Mouse (Mus musculus) cerebellum, adult 9-10 months (tissue): ENCODE results near the gene Nr1h4.

Experiments
- DNase-seq: peaks from one replicate; pipeline ENCODE4 v3.0.0; 2022

Nr1h4 gene

GRCm38 (mm10) chr10:89470596-89471353 lies 62.6 kb downstream of the Nr1h4 start:
- no peak for DNase-seq

- DNase-seq: no peak
These were observed 68.5 kb downstream of the Nr1h4 start for GRCm38 (mm10) chr10:89464760-89465405.

- DNase-seq: no peak
These were observed 70.5 kb downstream of the Nr1h4 start for GRCm38 (mm10) chr10:89462890-89463289.

- DNase-seq: peak; percentile 76
These were observed 71.4 kb downstream of the Nr1h4 start for GRCm38 (mm10) chr10:89461856-89462507.

- no peak for DNase-seq
These were observed 72.4 kb downstream of the Nr1h4 start for GRCm38 (mm10) chr10:89460972-89461371.

GRCm38 (mm10) chr10:89458770-89459169 lies 74.6 kb downstream of the Nr1h4 start:
- DNase-seq: no peak

GRCm38 (mm10) chr10:89453794-89454193 lies 79.6 kb downstream of the Nr1h4 start:
- DNase-seq: no peak

- DNase-seq: no peak
These were observed 80.2 kb downstream of the Nr1h4 start for GRCm38 (mm10) chr10:89453068-89453641.

GRCm38 (mm10) chr10:89450411-89450810 lies 83.0 kb downstream of the Nr1h4 start:
- DNase-seq: peak; percentile 31

GRCm38 (mm10) chr10:89444381-89444780 lies 89.0 kb downstream of the Nr1h4 start:
- no peak for DNase-seq

GRCm38 (mm10) chr10:89443623-89444151 lies 89.7 kb downstream of the Nr1h4 start, which contains the start of gene Gas2l3:
Gene Gas2l3 (minus strand): TSS chr10:89443967.
- DNase-seq: peak; percentile 65

GRCm38 (mm10) chr10:89443115-89443622 lies 90.2 kb downstream of the Nr1h4 start:
- DNase-seq: peak; percentile 11

GRCm38 (mm10) chr10:89442640-89443039 lies 90.7 kb downstream of the Nr1h4 start:
- no peak for DNase-seq

- no peak for DNase-seq
These were observed 91.4 kb downstream of the Nr1h4 start for GRCm38 (mm10) chr10:89441961-89442360.

GRCm38 (mm10) chr10:89439380-89439779 lies 94.0 kb downstream of the Nr1h4 start:
- no peak for DNase-seq

GRCm38 (mm10) chr10:89437996-89438395 lies 95.4 kb downstream of the Nr1h4 start:
- no peak for DNase-seq

GRCm38 (mm10) chr10:89437472-89437871 lies 95.9 kb downstream of the Nr1h4 start:
- DNase-seq: no peak

GRCm38 (mm10) chr10:89435920-89436319 lies 97.5 kb downstream of the Nr1h4 start:
- no peak for DNase-seq

GRCm38 (mm10) chr10:89435413-89435812 lies 98.0 kb downstream of the Nr1h4 start:
- DNase-seq: no peak

GRCm38 (mm10) chr10:89434509-89435210 lies 98.7 kb downstream of the Nr1h4 start:
- DNase-seq: no peak

GRCm38 (mm10) chr10:89432743-89433142 lies 100.6 kb downstream of the Nr1h4 start:
- DNase-seq: no peak

- DNase-seq: no peak
These were observed 102.6 kb downstream of the Nr1h4 start for GRCm38 (mm10) chr10:89430751-89431150.
